Mouse (Mus musculus) liver, embryonic 14.5 days (tissue): ENCODE measurements around the gene Klhl23. TPM values are rescaled to one million over a fixed set of nuclear protein-coding genes. Genes with fewer than 3 reads are reported as not detected.

Experiments
- ATAC-seq: fragments of 200-750 bp; cut with Nextera tagmentation; 2 replicates; pipeline ENCODE4 v1.8.0; 2017; ENCODE audit warnings: moderate number of reproducible peaks, mild to moderate bottlenecking, moderate library complexity; ENCODE audit not compliant: insufficient read depth
- DNase-seq, 3 experiments: peaks; one replicate each; pipeline ENCODE4 v3.0.0-alpha.2; 2012 to 2013; ENCODE audit warnings: low read depth in 3 of 3, low spot score in 3 of 3
- H3K27ac ChIP-seq: fragments of 300-500 bp; sonication (generic); 2 replicates; pipeline ENCODE4 v1.5.1; 2014; ENCODE audit warnings: moderate library complexity, mild to moderate bottlenecking, control low read depth, inconsistent platforms
- H3K27me3 ChIP-seq: fragments of 300-500 bp; sonication (generic); 2 replicates; pipeline ENCODE4 v1.6.1; 2014; ENCODE audit warnings: mild to moderate bottlenecking, low read length, moderate library complexity; ENCODE audit not compliant: control insufficient read depth, insufficient read depth
- H3K36me3 ChIP-seq: fragments of 300-500 bp; sonication (generic); replicated peaks from 2 replicates; pipeline ENCODE4 v1.6.1; 2014; ENCODE audit warnings: low read depth; ENCODE audit not compliant: control insufficient read depth, insufficient read depth
- H3K4me1 ChIP-seq, 2 experiments: fragments of 200-500 bp in 1 of 2; fragments of 300-500 bp in 1 of 2; sonication (generic) in 1 of 2; replicated peaks; 2 replicates each; pipeline ENCODE4 v1.6.1; 2012 to 2014; ENCODE audit warnings: antibody characterized with exemption in 1 of 2, inconsistent platforms in 1 of 2, low read length in 1 of 2; ENCODE audit not compliant: control insufficient read depth in 2 of 2, insufficient read depth in 2 of 2
- H3K4me2 ChIP-seq: fragments of 300-500 bp; sonication (generic); 2 replicates; pipeline ENCODE4 v1.6.1; 2014; ENCODE audit warnings: low read depth, mild to moderate bottlenecking, control low read depth, moderate library complexity
- H3K4me3 ChIP-seq, 2 experiments: fragments of 200-500 bp in 1 of 2; fragments of 300-500 bp in 1 of 2; sonication (generic) in 1 of 2; 2 replicates each; pipeline ENCODE4 v1.5.1; 2012 to 2014; ENCODE audit warnings: low read depth in 2 of 2, low read length in 2 of 2, mild to moderate bottlenecking in 2 of 2, control low read depth in 1 of 2, inconsistent platforms in 1 of 2, moderate library complexity in 1 of 2; ENCODE audit not compliant: insufficient read depth in 1 of 2
- H3K9ac ChIP-seq: fragments of 300-500 bp; sonication (generic); replicated peaks from 2 replicates; pipeline ENCODE4 v1.6.1; 2014; ENCODE audit warnings: mild to moderate bottlenecking, control low read depth, moderate library complexity
- H3K9me3 ChIP-seq: fragments of 300-500 bp; sonication (generic); 2 replicates; pipeline ENCODE4 v1.6.1; 2016; ENCODE audit warnings: low read length, mixed read lengths; ENCODE audit not compliant: control insufficient read depth
- CTCF ChIP-seq: IDR thresholded peaks from 2 replicates; pipeline ENCODE4 v1.5.1; 2016; ENCODE audit warnings: antibody characterized with exemption, low read depth, control low read depth
- EP300 ChIP-seq: IDR thresholded peaks from 2 replicates; pipeline ENCODE4 v1.6.1; 2016; ENCODE audit warnings: antibody characterized with exemption, low read depth
- WGBS: fragments of 180-500 bp; shearing (Covaris S2); extraction: QIAGEN DNeasy Blood & Tissue Kit; methylation state at CpG from one replicate; pipeline ENCODE4 v1.1.7; 2014; ENCODE audit not compliant: insufficient replicate concordance; 5-methylcytosine and 5-hydroxymethylcytosine counted together
- polyA plus RNA-seq, 2 experiments: library from polyadenylated mRNA; depleted of rRNA in 1 of 2; stranded (reverse) in 1 of 2; unstranded in 1 of 2; fragments of >200 nt; fragmentation: Nextera tagmentation in 1 of 2; extraction: Ambion mirVana in 1 of 2; gene quantifications; 2 replicates each; pipeline versions ENCODE4 v1.2.1 to v1.2.3; 2012 to 2014

Klhl23 gene
- polyA plus RNA-seq, 2 experiments = 12.0 to 15.7 TPM

DNA sequence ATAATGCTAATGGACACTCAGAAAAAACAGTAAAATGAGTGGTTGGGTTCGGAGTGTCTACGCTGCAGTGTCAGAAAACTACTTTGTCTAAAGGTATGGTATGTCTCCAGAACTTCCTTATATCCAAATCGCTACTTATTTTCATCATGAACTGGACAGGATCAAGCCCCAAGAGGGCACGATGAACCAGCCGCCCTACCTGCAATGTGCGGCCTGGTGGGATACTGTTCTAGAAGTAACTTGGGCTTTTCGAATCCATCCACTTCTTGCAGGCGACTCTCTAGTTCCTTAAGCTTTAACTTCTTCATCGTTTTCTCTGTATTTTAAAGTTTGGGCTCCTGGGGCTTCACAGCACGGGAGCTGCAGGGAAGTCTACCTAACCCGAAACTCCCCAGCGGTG, 63.3 kb downstream of the Klhl23 start:
- peaks cover 8 to 9% of the 10 kb centered on the region in 2 experiments; a peak in 3 of 4 replicates for H3K4me1 ChIP-seq
- peak overlapping the region; percentile 87 to 94 for H3K4me3 ChIP-seq
- TF ChIP-seq CTCF (no peak), EP300 (no peak)
- no peaks in the 10 kb centered on the region for H3K27me3 ChIP-seq
- DNase-seq (no peak), ATAC-seq (peak; percentile 61)
- H3K4me2 ChIP-seq = peak overlapping the region; percentile 83
- H3K36me3 ChIP-seq = no peaks in the 10 kb centered on the region
- H3K9me3 ChIP-seq = no peaks in the 10 kb centered on the region
- peak overlapping the region; percentile 97 for H3K9ac ChIP-seq
- WGBS = 3% methylated on average over 12 of the region's 12 CpGs
- peak overlapping the region; percentile 73 for H3K27ac ChIP-seq

DNA sequence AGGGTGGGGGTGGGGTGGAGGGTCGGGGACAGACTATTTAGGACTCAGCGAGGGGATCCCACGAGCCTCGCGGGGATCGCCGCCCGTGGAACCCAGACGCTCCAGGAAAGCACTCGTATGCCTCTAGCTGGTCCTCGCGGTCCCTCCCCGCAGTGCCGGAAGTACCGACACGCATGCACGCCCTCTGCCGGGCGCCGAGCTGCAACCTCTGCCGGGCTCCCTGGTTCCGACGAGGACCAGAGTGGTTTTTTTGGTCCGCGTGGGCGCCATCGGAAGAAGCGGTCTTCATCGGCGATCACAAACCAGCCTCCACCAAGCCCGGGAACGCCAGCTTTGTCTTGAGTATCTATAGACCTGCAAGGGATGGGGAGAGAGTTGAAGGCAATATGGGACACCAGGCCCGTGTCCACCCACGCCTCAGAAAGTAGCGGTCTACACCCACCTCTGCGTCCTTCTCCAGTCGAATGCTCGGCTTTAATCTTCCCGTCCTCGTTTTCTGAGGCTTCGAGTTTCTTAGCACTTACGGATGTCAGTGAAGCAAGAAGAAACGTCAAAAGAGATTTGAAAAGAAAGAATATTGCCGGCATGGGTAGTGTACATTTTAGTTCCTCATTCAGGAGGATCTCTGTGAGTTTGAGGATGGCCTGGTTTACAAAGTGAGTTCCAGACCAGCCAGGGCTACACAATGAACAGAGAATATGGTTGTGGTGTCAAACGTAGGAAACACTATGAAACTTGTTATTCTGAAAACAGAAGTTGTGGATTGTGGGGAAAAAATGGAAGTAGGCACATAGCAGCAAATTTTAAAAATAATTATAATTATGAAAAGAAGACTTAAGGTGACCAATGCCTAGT, 63.9 kb downstream of the Klhl23 start, which contains the start of gene Mettl5:
TSS of gene Mettl5 (minus strand) at position 165 of the 855 bp plus-strand sequence.
- Histone ChIP-seq H3K9ac (peak within 1 kb of the TSS; percentile 97), H3K27ac (peak within 1 kb of the TSS; percentile 73), H3K4me1 (peaks cover 9% of the 10 kb centered on the region in 2 experiments), H3K4me3 (peak within 1 kb of the TSS; percentile 87 to 94), H3K27me3 (no peaks in the 10 kb centered on the region), H3K4me2 (peak within 1 kb of the TSS; percentile 83), H3K9me3 (no peaks in the 10 kb centered on the region), H3K36me3 (no peaks in the 10 kb centered on the region)
- TF ChIP-seq CTCF (peak; percentile 85), EP300 (no peak)
- DNase-seq (peak; percentile 71 to 78 (median 75)), ATAC-seq (peak; percentile 98)
- 1% methylated on average over 45 of the region's 45 CpGs for WGBS

Other genes starting within 250 kb of the Klhl23 start
- gene Lrp2, start 235.9 kb upstream of the Klhl23 start, polyA plus RNA-seq (2012; rRNA removed) = 0.04 and 0.07 TPM in 2 replicates
- 0.10 and 0.11 TPM in 2 replicates for gene Lrp2, start 235.9 kb upstream of the Klhl23 start, polyA plus RNA-seq (2014; fragmentation: Nextera tagmentation; extraction: Ambion mirVana)
- 1.6 and 1.8 TPM in 2 replicates for gene Bbs5, start 174.8 kb upstream of the Klhl23 start, polyA plus RNA-seq (2012; rRNA removed)
- gene Bbs5, start 174.8 kb upstream of the Klhl23 start, polyA plus RNA-seq (2014; fragmentation: Nextera tagmentation; extraction: Ambion mirVana) = 3.2 and 3.4 TPM in 2 replicates
- gene Klhl41, start 151.8 kb upstream of the Klhl23 start, polyA plus RNA-seq (2012; rRNA removed) = 0.02 and 0.04 TPM in 2 replicates
- not detected in 2 replicates for gene Klhl41, start 151.8 kb upstream of the Klhl23 start, polyA plus RNA-seq (2014; fragmentation: Nextera tagmentation; extraction: Ambion mirVana)
- gene Fastkd1, start 108.4 kb upstream of the Klhl23 start, polyA plus RNA-seq (2012; rRNA removed) = 2.1 and 3.2 TPM in 2 replicates
- gene Fastkd1, start 108.4 kb upstream of the Klhl23 start, polyA plus RNA-seq (2014; fragmentation: Nextera tagmentation; extraction: Ambion mirVana) = 3.5 and 4.6 TPM in 2 replicates
- gene Ppig, start 99.4 kb upstream of the Klhl23 start, polyA plus RNA-seq (2012; rRNA removed) = 5.5 and 10.0 TPM in 2 replicates
- 58.7 and 60.2 TPM in 2 replicates for gene Ppig, start 99.4 kb upstream of the Klhl23 start, polyA plus RNA-seq (2014; fragmentation: Nextera tagmentation; extraction: Ambion mirVana)
- gene Ccdc173, start 32.4 kb upstream of the Klhl23 start, polyA plus RNA-seq (2012; rRNA removed) = 0.06 and 0.18 TPM in 2 replicates
- gene Ccdc173, start 32.4 kb upstream of the Klhl23 start, polyA plus RNA-seq (2014; fragmentation: Nextera tagmentation; extraction: Ambion mirVana) = 0.14 and 0.25 TPM in 2 replicates
- gene Phospho2, start 32.3 kb upstream of the Klhl23 start, polyA plus RNA-seq (2012; rRNA removed) = 2.6 and 9.2 TPM in 2 replicates
- 14.8 and 15.1 TPM in 2 replicates for gene Phospho2, start 32.3 kb upstream of the Klhl23 start, polyA plus RNA-seq (2014; fragmentation: Nextera tagmentation; extraction: Ambion mirVana)
- gene Ssb, start 39.6 kb downstream of the Klhl23 start, polyA plus RNA-seq (2012; rRNA removed) = 26.2 and 76.5 TPM in 2 replicates
- gene Ssb, start 39.6 kb downstream of the Klhl23 start, polyA plus RNA-seq (2014; fragmentation: Nextera tagmentation; extraction: Ambion mirVana) = 161 and 170 TPM in 2 replicates
- 5.7 and 9.4 TPM in 2 replicates for gene Mettl5, start 63.7 kb downstream of the Klhl23 start, polyA plus RNA-seq (2012; rRNA removed)
- gene Mettl5, start 63.7 kb downstream of the Klhl23 start, polyA plus RNA-seq (2014; fragmentation: Nextera tagmentation; extraction: Ambion mirVana) = 33.2 and 35.4 TPM in 2 replicates
- gene Ubr3, start 75.3 kb downstream of the Klhl23 start, polyA plus RNA-seq (2012; rRNA removed) = 6.4 and 8.0 TPM in 2 replicates
- 5.8 and 5.9 TPM in 2 replicates for gene Ubr3, start 75.3 kb downstream of the Klhl23 start, polyA plus RNA-seq (2014; fragmentation: Nextera tagmentation; extraction: Ambion mirVana)
- not detected in 2 replicates for gene Myo3b, start 217.2 kb downstream of the Klhl23 start, polyA plus RNA-seq (2012; rRNA removed)
- not detected in 2 replicates for gene Myo3b, start 217.2 kb downstream of the Klhl23 start, polyA plus RNA-seq (2014; fragmentation: Nextera tagmentation; extraction: Ambion mirVana)